Mouse (Mus musculus) CD4-positive, CD25-positive, alpha-beta regulatory T cell, adult 4 months (primary cell): ENCODE results near the gene Gtf2h1. TPM values are rescaled to one million over a fixed set of nuclear protein-coding genes. Genes with fewer than 3 reads are reported as not detected.
"Not testable (repeated sequence)": the region's sequence is repeated elsewhere in the genome, so short reads cannot be mapped to it uniquely, and the experiment has no call there.

Experiments used
- ATAC-seq: one replicate; pipeline ENCODE4 v1.8.0; 2017
- polyA plus RNA-seq, 2 experiments: library from polyadenylated mRNA; unstranded; fragments of 100-300 nt; shearing (Covaris generic); gene quantifications; one replicate each; pipeline ENCODE4 v1.2.1; 2017

Gtf2h1 gene
- polyA plus RNA-seq = 10 to 100 TPM; 20.7 to 28.1 TPM

DNA sequence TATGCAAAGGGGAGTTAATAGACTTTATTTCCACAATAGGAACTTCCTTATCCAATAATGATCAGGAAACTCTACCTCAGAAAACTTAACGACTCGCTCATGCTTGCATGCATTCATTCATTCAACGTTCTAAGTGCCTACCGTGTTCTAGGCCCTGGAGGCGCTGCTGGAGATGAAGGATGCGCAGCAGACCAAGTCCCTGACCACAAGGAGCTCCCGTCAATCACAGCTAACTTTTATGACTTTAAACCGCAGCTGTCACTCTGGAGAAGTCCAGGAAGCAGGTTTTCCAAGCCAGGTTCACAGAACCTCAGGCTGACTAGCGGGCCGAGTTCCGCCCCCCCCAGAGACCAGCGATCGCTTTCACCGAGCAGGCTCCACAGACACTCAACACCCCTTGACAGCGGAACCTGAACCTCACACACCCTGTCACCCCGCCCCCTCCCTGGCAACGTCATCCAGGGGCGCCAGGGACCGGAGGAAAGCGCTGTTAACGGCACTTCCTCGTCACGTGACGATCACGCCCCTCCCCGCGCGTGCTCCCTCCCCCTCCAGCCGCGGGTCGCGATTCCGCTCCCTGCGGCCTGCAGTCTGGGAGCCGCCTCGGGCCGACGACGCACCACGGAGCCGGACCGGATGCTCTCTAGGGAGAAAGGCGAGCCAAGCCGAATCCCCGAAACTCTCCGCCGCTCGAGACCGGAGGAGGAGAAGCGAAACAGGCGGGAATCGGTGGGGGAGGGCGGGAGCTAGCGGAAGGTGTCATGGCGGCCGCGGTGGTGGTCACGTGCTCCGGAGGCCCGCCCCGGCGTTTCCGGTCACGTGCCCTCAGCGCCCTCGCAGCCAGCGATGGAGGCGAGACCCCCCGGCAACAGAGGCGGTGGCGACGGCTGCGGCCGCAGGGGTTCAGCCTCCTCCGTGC is at the start of gene Gtf2h1, which contains the start of gene Hps5:
TSS of gene Gtf2h1 (plus strand) at position 817 of the 919 bp plus-strand sequence.
TSS of gene Hps5 (minus strand) at position 778 of the 919 bp plus-strand sequence.
- peak; percentile 92 for ATAC-seq

DNA sequence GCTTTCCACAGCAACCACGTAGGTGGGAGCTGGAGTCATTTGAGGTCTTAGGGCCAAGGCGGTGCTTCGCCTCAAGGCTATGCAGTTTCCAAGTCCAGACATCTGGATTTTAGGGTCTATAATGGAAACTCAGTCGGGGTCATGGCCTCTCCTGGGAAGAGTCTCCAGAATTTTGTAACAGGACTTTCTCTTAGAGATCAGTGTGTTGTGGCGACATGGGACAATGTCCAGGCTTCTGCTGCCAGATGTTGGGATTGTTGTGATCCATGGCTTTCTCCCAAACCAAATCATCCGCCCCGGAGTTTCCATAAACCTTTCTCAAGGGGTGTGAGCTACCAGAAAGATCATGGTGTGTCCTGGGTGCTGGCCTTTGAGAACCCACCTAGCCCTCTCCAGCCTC is 49.5 kb upstream of the Gtf2h1 start:
- ATAC-seq = no peak

DNA sequence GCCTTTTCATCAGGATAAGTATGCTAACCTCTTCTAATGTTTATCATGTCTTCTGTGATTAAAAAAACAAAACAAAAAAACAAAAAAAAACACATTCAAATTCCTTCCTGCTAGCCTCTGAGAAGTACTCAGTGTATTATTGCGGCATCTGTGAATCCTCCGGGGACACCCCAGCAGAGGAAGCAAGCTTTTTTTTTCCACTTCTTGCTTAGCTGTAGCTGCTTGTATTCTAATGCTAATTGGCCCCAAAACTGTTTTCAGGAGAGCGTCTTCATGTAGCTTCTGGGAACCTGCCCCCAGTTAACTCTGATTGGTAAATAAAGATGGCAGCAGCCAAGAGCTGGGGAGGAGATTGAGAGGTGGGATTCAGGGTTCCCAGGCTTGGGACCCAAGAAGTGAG is 47.4 kb upstream of the Gtf2h1 start:
- no peak for ATAC-seq

DNA sequence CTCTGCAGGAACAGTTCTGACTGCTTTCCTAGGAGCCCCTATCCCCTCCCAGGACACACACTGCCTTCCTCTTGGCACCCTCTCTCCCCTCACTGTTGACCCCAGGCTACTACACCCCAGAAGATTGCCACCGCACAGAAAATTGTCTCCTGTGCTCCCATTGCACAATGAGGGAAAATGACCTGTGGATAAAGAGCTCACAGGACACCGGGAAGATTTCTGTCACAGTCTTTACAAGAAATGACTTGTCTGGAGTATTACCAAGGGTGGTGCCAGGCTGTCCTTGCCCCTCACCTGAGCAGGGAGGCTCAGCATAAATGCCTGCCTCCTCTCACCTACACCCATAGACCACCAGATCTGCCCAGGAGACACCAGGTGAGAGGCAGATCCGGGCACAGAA is 44.4 kb upstream of the Gtf2h1 start, which contains the start of gene Saa2:
TSS of gene Saa2 (plus strand) at position 301 of the 400 bp plus-strand sequence.
- no peak for ATAC-seq

DNA sequence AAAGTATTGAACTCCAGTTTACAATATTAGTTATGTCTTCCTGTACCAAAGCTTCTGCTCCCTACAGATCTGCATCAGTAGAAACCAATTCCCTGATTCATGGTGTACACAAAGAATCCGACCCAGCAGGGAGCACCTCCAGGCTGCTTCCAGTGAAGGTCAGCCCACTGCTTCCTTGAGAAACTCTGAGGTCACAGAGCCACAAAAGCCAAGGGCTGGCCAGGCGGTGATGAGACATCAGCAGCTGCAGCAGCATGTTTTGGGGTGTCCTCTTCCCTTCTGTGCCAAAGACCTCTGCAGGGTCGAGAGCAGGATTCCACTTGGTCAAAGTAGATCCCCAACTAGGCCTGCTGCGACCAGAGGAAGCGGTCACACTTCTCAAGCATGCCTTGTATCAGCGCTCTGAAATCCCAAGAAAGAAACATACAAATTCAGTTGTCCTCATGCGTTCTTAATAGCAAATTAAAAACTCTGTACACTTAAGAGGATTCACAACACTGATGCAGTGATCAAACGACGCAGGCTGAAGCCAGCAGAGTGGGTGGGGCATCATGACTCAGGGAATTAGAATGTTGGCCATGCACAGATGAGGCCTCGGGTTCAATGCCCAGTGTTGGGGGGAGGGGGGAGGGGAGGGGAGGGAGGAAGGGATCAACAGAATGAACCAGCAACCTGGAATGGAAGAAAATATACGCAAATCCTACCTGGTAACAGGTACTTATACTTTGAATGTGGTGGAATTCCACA is 34.7 kb upstream of the Gtf2h1 start:
- no peak for ATAC-seq

DNA sequence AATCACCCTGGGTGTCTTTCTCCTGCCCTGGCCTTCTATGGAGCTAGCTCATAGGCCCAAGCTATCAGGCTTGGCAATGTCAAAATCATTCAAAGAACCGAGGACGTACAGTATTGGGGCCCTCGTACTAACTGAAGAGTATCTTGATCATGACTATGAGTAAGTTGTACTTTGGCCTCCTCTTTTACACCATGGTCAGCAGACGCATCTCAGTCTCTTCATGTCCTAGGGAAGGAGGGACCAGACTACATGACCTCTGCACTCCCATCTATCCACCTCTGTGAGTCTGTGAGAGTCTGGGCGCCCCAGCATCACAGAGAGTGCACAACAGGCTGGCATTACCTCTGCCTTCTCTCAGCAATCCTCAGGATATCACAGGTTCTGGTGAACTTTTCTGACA is 33.3 kb upstream of the Gtf2h1 start:
- no peak for ATAC-seq

DNA sequence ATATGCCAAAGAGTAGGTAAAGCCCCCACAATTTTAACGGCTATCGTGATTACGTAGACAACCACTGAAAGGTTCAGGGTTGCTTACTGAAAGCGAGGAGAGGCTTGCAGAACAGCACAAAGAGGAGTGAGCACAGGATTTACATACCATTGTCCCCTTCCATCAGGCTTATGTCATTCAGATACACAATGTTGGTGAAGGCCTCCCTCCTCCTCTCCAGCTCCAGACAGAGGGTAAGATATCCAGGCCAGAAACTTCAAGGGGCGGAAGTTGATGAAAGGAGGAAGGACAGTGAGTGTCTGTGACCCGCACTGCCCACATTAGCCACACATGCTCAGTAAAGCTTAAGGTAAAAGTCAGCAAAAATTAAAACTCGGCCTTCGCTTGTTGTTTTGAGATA is 31.2 kb upstream of the Gtf2h1 start:
- ATAC-seq = no peak

DNA sequence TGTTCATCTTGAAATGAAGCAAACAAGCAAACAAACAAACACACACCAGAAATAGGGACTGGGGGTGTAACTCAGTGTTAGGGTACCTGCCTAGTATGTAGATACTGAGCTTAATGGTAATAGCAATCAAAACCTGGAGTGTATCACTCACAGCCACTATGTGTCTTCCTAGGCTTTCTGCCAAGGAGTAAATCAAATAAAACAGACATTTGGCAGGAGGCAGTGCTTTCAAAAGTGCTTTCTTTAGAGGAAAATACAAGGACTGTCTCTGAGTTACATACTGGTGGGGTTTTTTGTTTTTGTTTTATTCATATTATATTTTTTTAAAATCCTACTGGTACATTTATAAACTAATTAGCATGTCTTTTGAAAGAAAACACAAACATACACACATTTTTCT is 28.5 kb upstream of the Gtf2h1 start:
- ATAC-seq = no peak

DNA sequence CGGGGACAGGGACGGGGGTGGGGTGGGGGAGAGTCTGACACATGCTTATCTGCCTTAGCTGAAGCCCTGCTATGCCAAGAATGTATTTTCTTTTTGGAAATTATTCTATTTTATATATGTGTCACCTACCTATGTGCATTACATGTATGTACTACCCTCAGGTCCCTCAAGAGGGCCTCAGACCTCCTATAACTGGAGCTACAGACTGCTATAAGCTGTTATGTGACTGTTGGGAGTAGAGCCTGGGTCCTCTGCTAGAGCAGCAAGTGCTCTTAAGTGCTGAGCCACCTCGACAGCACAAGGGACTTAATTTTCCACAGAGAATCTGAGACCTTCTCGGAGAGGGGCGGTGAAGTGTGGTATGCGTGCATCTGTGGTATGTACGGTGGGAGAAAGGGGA is 27.5 kb upstream of the Gtf2h1 start:
- no peak for ATAC-seq

DNA sequence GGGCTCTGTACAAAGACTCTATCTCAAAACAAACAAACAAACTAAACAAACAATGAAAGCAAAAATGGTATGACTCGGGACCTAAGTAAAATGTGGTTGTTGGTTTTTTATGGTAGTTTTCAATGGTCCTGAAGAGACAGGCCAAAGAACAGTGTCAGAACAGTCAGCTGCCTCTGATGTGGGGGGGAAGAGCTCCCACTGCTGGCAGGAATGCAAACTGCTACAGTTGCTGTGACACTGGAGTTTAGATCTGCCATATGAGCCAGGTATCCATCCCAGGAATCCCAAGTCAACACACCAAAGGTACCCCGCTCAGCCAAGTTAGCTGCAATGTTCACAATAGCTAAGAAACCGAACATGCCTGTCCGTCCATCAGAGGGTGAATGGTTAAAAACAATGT is 25.2 kb upstream of the Gtf2h1 start:
- ATAC-seq = peak; percentile 54

DNA sequence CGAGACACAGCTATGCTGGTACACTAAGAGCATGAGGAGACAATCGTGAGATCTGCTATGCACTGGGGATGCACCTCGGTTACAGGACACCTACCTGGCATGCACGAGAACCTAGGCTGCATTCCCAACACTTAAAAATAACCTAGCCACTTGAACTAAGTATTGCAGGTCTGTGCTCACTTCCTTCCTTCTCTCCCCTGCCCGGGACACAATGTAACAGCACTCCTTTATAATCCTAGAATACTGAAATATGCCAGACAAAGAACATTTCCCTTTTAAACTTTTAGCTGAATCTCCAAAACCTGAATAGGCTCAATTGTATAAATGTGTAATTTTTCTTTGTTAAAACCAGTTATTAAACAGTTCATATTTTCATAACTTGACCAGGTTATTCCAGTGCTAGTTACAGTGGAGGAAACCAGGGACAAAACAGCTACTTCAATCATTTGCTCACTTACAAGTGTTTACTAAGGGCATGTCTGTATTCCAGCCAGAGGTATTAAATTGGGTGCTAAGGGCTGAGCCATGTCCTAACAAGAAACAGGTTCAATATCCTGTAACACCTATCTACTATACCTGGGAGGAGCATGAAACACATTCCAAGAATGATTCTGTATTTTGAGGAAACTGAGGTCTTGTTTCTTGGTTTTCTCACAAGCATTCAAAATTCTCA is 6.6 kb upstream of the Gtf2h1 start:
- no peak for ATAC-seq

DNA sequence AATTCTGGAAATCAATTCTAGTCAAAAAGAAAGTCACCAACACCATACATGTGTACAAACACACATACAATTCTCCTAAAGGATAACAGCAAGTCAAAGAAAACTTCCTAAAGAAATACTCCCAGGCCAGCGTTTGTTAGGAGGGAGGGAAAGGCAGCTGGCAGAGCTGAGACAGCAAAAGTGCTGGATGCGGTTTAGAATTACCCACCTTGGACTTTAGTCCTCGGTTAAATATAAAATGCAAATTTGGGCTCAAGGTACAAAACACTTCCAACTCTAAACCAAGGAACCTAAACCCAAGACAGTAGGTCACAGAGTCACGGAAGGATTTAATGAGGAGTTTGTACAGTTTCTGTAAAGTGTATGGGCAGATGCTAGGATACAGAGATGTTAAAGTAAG is 2.0 kb upstream of the Gtf2h1 start:
- ATAC-seq = no peak

DNA sequence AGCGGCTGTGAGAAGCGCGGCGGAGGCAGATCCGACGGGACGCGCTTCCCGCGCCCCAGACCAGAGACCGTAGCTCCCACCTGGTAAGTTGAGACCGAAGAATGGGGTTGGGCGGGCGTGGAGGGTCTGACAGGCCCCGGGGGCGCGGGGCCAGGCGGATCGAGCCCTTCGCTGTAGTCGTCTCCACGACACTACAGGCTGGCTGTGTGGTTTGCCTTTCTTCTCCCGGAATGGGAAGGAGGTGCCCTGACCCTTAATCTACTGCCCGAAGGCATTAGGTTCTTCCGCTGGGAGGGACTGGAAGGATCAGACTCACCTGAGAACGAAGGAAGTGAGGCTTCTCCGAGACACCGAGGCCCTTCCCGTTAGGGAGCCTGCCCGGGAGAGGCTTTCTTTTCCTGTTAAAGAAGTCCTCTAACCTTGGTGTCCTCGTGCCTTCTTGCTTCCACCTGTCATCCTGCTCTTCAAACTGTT is 340 bp downstream of the Gtf2h1 start:
- peak; percentile 1 for ATAC-seq

DNA sequence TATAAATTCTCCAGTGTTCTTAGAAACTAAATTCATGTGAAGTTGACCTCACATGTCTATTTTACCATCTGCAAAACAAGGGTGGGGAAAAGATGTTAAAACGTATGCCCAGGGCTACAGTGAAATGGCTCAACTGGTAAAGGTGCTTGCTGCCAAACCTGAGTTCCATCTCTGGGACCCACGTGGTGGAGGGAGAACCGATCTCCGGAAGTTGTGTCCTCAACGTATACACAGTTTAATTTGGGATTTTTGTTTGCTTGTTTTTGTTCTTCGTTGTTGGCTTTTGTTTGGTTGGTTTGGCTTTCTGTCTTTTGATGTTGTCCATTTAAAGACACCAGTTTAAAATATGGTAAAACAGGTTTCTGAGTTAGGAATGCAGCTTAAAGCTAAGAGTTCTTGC is 876 bp downstream of the Gtf2h1 start:
- ATAC-seq = no peak

DNA sequence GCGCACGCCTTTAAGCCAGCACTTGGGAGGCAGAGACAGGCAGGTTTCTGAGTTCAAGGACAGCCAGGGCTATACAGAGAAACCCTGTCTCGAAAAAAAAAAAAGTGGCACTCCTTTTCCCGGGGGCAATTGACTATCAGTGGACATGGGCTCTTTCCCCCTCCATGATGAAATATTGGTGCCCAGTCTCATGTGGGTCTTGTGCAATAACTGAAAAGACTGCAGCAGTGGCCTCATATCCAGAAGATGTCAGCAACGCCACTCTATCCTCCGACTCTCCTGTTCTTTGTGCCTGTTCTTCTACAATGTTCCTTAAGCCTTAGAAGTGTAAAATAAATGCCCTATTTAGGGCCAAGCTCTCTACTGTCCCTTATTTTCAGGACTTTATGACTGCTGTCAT is 14.4 kb downstream of the Gtf2h1 start:
- no peak for ATAC-seq

DNA sequence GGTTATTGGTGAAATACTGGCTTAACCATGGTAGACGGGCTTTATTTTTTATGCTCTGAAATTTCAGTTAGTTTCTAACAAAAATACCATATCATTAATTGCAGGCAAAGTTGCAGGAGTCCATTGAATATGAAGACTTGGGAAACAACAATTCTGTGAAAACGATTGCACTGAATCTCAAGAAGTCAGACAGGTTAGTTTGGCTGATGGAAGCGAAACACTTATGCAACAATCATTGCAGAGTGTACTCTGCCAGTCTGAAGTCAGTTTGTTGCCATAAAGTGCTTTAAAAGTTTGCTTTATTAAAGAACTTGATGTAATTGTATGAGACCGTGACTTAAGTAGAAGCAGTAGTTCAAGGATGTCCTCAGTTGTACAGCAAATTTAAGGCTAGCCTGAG is 18.1 kb downstream of the Gtf2h1 start:
- ATAC-seq = no peak

DNA sequence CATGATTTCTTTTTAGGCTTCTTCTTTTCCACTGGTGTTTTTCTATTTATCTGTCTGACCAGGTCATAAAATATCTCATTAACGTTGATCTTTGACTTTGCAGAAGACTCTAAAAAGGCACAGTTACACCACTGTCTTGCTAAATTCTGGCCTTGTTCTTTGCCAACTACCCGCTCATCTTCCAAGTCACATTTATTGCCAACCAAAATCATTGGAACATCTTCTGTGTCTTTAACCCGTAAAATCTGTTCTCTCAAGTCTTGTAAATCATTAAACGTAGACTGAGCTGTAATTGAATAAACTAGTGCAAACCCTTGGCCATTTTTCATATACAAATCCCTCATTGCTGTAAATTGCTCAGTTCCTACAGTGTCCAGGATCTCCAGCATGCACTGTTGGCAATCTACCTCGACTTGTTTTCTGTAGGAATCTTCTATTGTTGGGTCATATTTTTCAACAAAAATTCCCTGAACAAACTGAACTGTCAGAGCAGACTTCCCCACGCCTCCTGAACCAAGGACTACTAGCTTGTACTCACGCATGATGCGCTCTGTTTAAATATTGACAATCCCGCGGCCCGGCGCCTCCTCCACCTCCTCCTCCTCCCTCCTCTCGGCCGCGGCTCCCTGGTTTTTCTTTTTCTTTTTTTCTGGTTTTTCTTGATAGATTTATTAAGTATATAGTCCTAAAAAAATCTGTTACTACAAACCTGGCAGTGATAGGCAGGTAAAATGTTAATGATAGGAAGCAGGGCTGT is 25.2 kb downstream of the Gtf2h1 start:
- not testable (repeated sequence) for ATAC-seq

DNA sequence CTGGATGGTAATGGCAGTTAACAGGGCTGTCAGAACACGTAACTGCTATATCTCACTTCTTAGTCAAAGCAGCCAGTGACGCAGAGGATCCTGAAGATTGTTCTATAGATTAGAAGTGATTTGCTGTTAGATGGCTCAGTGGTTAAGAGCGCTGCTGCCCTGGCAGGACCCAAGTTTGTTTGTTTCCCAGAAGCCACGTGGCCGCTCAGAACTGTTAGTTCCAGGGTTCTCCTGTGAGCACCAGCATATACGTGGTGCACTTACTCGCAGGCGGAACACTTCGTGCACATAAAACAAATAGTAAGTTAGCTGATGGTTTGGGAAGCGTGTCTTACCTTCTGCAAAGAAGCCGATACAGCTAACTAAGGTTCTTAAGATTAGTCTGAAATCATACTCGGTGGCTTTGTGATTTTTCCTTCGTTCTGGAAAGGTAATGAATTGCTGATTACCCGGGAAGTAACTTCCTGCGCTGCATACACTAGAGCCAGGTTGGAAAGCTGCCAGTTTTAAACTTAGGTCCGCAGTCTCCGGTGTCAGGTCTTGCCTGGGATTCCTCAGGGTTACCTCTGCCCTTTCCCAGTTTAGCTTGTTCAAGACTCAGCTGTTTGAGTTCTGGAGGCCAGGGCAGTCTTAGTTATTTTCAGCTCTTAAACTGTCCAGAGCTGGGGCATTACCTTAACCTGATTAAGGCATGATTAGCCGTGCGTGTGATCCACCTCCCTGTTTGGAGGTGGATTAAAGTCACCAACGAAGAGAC is 31.3 kb downstream of the Gtf2h1 start:
- ATAC-seq = no peak

DNA sequence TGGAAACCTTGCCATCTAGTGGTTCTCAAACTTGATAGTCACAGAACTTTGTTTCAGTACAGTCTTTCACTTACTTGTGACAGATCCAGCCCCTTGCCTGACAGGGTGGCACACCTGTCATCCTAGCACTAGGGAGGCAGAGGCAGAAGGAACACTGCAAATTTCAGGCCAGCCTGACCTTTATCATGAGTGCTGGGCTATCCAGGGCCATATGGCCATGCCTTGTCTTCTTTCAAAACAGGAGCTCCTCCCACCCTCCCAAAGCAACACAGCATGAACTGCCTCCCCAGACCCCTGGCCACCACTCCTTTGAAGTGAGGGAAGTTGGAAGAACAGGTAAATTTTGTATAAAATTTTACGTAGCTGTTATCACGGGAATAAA is 31.9 kb downstream of the Gtf2h1 start:
- ATAC-seq = no peak

DNA sequence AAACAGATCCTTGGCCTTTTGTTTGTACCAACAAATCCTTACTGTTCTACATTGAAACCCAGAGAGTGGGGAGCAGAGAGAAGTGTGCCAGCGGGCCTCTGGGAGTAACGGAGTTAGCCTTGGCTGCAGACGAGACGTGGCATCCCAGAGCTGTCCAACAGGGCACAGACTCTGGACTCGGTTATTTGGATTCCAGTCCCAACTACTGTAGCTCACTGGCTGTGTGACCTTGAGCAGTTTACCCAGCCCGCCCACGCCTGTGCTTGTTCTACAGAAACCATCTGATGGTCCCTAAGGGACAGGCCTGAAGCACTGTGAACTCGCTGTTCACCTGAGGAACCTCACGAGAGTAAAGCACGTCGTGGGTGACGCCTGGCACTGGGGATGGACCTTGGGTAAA is 34.0 kb downstream of the Gtf2h1 start:
- ATAC-seq = no peak

DNA sequence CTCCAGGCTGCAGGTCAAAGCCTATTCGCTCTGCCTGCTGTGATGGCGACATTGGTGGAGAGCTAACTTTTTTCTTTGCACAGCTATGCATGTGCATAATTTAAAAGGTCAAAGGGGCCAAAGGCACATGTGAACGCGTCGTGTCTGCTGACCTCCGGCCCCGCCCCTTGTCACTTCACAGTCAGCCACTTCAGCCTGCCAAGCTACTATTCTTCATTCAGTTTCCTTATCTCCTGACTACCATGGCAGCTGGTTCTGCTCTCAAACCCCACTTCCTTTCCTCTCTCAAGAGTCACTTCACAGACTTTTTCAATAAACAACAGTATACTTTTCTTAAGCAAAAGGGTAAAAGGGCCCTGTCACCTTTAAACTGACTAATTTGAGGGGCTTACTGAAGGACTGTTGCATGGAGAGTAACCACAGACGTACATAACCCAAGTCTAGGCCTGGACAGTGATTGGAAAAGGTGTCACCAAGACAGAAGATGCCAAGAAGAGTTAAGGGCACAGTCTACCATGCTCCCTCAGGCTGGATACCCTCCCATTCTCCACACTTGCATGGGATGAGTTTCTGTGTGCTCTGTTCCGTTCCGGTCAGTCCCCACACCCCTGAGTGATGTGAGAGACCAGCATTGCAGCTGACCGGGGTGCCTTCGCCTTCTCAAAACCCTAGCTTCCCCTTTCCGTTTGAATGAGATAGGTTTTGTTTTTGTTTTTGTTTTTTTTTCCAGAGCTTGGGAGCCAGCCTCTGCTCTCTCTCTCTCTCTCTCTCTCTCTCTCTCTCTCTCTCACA is 35.1 kb downstream of the Gtf2h1 start:
- ATAC-seq = peak; percentile 52
